Mouse (Mus musculus): Measurements from ENCODE around the gene Trappc3.

Trappc3 gene

DNA sequence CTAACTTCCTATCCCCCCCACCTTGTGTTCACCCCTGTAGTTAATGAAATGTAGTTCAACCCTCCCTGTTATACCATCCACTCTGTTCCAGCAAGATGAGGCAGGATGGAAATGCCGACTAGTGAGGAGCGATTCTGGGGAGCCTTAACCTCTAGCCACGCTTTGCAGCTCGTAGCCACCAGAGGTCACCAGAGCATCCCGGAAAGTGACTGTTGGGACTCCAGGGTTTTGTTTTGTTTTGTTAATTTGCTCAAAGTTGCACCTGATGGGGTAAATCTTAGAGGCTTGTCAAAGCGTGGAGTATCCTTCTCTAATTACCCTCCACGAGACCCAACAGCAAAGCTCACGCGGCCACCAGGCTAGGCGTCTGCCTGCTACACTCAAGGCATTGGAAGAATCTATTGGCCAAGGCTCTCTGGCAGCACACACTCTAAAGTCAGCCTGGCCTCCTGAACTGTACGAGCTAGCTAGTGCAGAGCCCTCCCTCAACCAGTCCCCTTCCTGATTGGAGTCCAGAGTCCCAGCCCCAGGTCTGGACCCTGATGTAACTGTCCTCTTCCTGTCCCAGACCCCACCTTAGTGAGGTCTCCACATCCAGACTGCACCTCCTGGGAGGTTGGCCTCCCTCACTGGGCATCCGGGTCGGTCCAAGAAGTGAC is 15.9 kb downstream of the Trappc3 start:
- DNase-seq (ENCODE audit: extremely low spot score, low read depth, low spot score), result no peak

- no peak for DNase-seq (ENCODE audit: extremely low spot score, low read depth, low spot score)
These were observed 16.4 kb downstream of the Trappc3 start for GRCm38 (mm10) chr4:126278565-126278915.

DNA sequence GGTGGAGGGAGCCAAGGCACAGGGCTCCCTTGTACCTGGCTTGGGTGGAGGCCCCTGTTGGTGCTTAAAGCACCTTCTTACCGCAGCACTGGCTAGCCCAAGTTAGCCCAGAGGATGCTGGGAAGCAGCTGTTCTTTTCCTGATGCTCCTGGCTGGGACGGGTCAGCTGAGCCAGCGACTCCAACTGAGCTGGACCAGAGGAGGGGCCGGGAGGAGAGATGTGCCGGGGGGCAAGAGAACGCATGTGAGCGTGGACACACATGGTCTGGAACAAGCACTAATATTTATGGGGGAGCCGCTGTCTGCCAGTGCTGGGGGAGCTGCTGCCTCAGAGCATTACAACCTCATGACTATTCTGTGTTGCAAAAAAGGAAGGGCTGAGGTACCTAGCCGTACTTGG is 16.8 kb downstream of the Trappc3 start:
- no peak for DNase-seq (ENCODE audit: extremely low spot score, low read depth, low spot score)

DNA sequence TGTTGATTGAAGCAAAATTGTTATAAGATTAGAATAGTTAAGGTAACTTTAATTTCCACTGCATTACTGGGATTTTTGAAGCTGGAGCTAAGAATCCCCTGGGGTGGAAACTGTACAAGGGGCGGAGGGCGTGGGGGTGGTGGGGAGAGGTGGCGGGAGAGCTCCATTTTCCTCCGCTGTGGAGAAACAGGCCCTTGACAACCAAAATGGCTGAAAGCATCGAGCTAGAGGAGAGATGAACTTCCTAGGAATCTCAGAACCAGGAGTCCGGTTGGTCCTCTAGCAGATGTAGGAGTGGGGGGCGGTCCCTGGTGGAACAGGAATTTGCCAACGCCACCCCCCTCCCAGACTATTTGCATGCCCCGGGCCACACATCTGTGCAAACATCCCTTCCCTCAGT is 19.6 kb downstream of the Trappc3 start:
- DNase-seq (ENCODE audit: extremely low spot score, low read depth, low spot score), result no peak

- DNase-seq (ENCODE audit: extremely low spot score, low read depth, low spot score), result no peak
These were observed 21.5 kb downstream of the Trappc3 start for GRCm38 (mm10) chr4:126283582-126283981.

- no peak for DNase-seq (ENCODE audit: extremely low spot score, low read depth, low spot score)
These were observed 24.4 kb downstream of the Trappc3 start, which contains the start of gene Col8a2 for GRCm38 (mm10) chr4:126286492-126286891. Gene Col8a2, plus strand, starts transcription at chr4:126286793.

DNA sequence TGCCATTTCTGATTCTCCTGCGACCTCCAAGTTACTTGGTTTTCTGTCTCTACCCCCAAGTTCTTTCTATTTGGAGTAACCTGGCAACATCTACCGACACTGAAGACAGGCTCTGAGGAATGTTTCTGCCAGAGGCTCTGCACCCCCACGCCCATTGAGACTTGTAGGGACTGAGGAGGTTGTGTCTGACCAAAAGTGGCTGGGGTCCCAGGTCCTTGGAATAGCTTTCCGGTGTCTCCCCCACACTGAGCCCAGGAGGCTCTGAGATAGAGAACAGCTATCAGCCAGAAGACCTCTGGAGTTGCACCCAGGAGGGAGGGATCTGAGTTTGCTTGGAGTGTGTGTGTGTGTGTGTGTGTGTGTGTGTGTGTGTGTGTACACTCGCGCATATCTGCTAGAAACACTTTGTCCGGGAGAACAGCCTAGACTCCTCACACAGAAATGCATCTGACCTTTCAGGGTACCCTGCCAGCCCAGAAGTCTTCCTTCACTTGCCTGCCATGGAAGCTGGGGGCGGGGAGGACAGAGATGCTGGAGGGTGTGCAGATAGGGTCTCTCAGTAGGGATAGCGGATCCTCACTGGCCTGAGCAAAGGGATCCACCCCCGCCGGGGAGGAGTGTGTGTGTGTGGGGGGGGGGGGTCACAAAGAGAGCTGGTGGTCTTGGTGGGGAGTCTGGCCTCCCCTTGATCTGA is 25.3 kb downstream of the Trappc3 start:
- no peak for DNase-seq (ENCODE audit: extremely low spot score, low read depth, low spot score)

GRCm38 (mm10) chr4:126288085-126288666 is 26.1 kb downstream of the Trappc3 start:
- DNase-seq (ENCODE audit: extremely low spot score, low read depth, low spot score), result no peak

DNA sequence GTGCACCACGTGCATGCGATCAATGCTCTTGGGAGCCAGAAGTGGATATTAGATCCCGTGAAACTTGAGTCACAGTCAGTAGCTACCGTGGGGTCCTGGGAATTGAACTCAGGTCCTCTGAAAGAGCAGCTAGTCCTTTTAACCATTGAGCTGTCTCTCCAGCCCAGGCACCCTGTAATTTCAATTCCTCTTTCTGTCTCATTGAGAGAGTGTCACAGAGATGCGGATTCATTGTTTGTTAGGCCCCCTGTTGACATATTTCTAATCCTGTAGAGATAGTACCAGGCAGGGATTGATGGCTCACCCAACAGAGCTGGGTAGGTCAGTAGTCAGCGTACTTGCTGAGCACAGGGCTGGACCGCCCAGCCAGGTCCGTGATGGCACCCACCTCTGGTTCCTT is 28.2 kb downstream of the Trappc3 start:
- DNase-seq (ENCODE audit: extremely low spot score, low read depth, low spot score), result no peak

- DNase-seq (ENCODE audit: extremely low spot score, low read depth, low spot score), result no peak
These were observed 29.1 kb downstream of the Trappc3 start for GRCm38 (mm10) chr4:126291196-126291595.

DNA sequence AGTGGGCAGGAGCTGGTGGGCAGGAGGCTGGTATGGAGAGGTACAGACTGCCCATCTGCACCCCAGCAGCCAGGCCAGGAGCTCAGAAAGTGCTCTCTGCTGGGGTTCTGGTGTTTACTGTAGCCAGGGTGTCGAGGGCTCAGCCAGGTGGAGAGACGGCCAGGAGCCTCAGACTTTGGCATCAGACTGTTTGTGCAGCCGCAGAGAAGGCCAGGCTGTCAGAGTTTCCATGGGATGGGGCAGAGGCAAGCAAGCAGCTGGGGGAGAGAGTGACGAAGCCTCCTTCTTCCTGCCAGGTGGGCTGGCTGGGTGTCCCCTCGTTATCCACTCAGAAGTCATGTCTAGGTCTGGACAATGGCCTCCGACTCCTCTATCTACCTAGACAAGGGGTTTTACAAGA is 33.0 kb downstream of the Trappc3 start:
- DNase-seq (ENCODE audit: extremely low spot score, low read depth, low spot score), result no peak

- DNase-seq (ENCODE audit: extremely low spot score, low read depth, low spot score), result no peak
These were observed 33.8 kb downstream of the Trappc3 start for GRCm38 (mm10) chr4:126295937-126296336.

DNA sequence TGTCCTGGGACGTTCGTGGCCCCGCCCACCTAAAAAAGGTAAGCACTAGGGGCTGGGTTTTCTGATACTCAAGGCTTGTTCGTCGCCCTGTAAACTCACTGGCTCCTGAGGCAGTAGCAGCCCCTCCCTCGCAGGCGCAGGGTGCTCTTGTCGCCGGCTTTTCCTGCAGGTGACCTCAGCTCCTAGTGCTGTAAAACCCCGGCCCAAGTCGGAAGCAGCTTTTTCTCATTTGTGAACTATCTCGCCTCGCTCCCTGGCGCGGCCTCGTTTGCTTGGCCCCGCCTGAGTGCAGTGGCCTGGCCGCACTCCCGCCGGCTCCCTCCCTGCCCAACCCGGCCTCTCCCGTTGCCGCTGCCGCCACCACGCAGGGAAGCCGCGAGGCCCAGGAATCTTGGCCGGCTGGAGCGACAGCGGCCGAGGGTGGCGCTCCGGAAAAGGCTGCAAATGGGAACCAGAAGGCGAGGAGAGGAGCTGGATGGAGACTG is 34.5 kb downstream of the Trappc3 start:
- no peak for DNase-seq (ENCODE audit: extremely low spot score, low read depth, low spot score)

GRCm38 (mm10) chr4:126300916-126301583 is 38.9 kb downstream of the Trappc3 start:
- DNase-seq (ENCODE audit: extremely low spot score, low read depth, low spot score), result no peak

DNA sequence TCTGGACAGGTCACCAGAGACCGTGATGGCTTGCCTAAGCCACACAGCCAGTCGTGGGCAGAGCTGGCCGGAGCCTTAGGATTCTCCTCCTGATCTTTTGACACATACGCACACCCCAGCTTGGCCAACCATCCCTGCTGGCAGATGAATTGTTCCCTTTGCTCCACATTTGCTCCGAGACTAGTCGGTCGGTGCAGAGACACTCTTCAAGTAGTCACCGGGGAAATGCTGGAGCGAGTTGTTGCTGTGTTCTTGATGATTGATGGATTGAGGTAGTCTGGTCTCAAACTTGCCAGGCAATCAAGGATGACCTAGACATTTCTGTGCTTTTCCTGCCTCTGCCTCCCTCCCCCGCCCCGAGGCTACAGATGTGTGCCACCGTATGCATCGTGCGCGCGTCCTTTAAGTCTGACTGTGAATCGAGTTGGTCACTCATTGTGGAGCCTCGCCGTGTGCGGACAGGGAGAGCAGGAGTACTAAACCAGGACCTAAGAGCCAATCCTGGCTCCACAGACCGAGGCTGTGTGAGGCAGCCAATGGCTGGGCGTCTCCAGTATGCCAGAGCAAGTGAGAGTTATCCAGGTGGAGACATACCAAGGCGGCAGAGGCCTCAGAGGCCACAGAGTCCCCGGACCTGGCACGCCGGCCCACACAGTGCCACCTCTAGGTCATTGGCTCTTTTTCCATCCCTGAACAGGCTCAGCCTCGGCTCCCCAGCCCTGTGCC is 39.6 kb downstream of the Trappc3 start:
- DNase-seq (ENCODE audit: extremely low spot score, low read depth, low spot score), result no peak

- DNase-seq (ENCODE audit: extremely low spot score, low read depth, low spot score), result no peak
These were observed 41.8 kb downstream of the Trappc3 start for GRCm38 (mm10) chr4:126303877-126304276.

- no peak for DNase-seq (ENCODE audit: extremely low spot score, low read depth, low spot score)
These were observed 43.3 kb downstream of the Trappc3 start for GRCm38 (mm10) chr4:126305428-126305827.

GRCm38 (mm10) chr4:126306058-126306457 is 43.9 kb downstream of the Trappc3 start:
- no peak for DNase-seq (ENCODE audit: extremely low spot score, low read depth, low spot score)

DNA sequence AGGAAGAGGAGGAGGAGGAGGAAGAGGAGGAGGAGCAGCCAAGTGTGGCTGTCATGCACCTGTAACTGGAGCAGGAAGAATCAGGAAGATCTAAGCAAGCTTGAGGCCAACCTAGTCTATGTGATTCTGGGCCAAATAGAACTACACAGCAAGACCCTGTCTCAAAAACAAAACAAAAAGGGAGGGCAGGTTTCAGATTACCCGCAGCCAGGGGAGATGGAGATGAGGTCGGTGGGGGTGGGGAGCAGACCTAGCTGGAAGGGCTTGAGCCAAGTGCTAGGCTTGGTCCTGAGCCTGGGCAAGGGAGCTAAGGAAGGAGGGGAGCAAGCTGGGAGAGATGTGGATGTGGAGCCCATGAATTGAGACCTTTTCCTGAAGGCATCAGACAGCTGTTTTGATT is 44.7 kb downstream of the Trappc3 start:
- no peak for DNase-seq (ENCODE audit: extremely low spot score, low read depth, low spot score)

DNA sequence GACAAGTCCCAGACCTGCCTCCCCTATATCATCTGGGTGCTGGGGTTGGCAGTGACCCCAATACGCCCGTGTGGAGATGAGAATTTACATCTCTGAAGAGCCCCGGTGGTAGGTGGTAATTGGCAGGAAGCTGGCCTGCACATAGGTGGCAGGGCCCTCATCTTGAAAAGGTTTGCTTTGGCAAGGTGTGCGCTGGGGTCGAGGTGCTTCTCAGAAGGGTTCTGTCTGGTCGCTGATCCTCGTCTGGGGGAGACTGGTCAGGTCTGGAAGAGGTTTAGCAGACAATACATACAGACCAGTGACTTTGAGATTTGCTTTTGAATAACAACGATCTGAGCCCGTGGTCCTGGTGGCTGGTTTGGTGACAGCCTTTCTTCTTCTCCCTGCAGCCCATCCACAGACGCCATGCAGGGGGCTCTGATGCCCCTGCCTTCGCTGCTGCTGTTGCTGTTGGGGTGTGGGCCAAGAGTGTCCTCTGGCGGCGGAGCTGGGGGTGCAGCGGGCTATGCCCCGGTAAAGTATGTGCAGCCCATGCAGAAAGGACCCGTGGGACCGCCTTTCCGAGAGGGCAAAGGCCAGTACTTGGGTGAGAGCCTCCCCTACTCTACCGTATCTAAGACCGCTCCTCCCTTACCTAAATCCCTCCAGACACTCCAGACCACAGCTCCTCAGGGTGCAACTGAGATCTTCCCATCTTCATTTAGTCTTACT is 47.2 kb downstream of the Trappc3 start:
- DNase-seq (ENCODE audit: extremely low spot score, low read depth, low spot score), result no peak

Data from hindlimb bud, embryonic 11.5 days (tissue).